Mouse (Mus musculus): ENCODE results near the gene Msi1. TPM values are rescaled to one million over a fixed set of nuclear protein-coding genes. Genes with fewer than 3 reads are reported as not detected.

The Msi1 gene
- 26.2 and 34.0 TPM in 2 replicates for polyA plus RNA-seq (2014; fragmentation: Nextera tagmentation; extraction: Ambion mirVana)

GRCm38 (mm10) chr5:115429359-115430186 lies at the start of gene Msi1:
Gene Msi1, plus strand, starts transcription at chr5:115429599.
- peaks cover 24% of the 10 kb centered on the region; the same call in 1 of the 2 replicates for H3K4me1 ChIP-seq (ENCODE audit: control insufficient read depth, insufficient read depth, low read length)

GRCm38 (mm10) chr5:115391935-115392334 lies 37.5 kb upstream of the Msi1 start:
- no peak overlapping the region; the same call in 1 of the 2 replicates for H3K27ac ChIP-seq (ENCODE audit: low read depth, low read length)
- H3K27me3 ChIP-seq (ENCODE audit: control insufficient read depth, insufficient read depth, low read length): no peaks in the 10 kb centered on the region
- peaks cover 11% of the 10 kb centered on the region for H3K4me1 ChIP-seq (ENCODE audit: control insufficient read depth, insufficient read depth, low read length)
- WGBS: 17% methylated on average over 9 of the region's 9 CpGs
- ATAC-seq (ENCODE audit: low FRiP score, low TSS enrichment): no peak
- no peak overlapping the region for H3K9ac ChIP-seq (ENCODE audit: low read depth, low read length)
- no peak overlapping the region for H3K4me3 ChIP-seq (ENCODE audit: low read length)
- no peaks in the 10 kb centered on the region for H3K9me3 ChIP-seq (ENCODE audit: control insufficient read depth, low read length)
- H3K4me2 ChIP-seq (replicated peaks; ENCODE audit: low read depth, low read length): no peak overlapping the region
- H3K36me3 ChIP-seq (ENCODE audit: control insufficient read depth, insufficient read depth, low read length): no peaks in the 10 kb centered on the region

More at GRCm38 (mm10) chr5:115429359-115430186, at the start of gene Msi1:
- under 1% methylated on average over 61 of the region's 117 CpGs for WGBS
- peak within 1 kb of the TSS; percentile 89 for H3K27ac ChIP-seq (ENCODE audit: low read depth, low read length)
- peaks cover 17% of the 10 kb centered on the region for H3K36me3 ChIP-seq (ENCODE audit: control insufficient read depth, insufficient read depth, low read length)
- H3K9me3 ChIP-seq (ENCODE audit: control insufficient read depth, low read length): no peaks in the 10 kb centered on the region
- peak within 1 kb of the TSS; percentile 85 for H3K4me2 ChIP-seq (replicated peaks; ENCODE audit: low read depth, low read length)
- peak within 1 kb of the TSS; percentile 96 for H3K4me3 ChIP-seq (ENCODE audit: low read length)
- H3K27me3 ChIP-seq (ENCODE audit: control insufficient read depth, insufficient read depth, low read length): peaks cover 5% of the 10 kb centered on the region; the same call in 1 of the 2 replicates
- H3K9ac ChIP-seq (ENCODE audit: low read depth, low read length): peak within 1 kb of the TSS; percentile 99
- ATAC-seq (ENCODE audit: low FRiP score, low TSS enrichment): peak; percentile 82

GRCm38 (mm10) chr5:115392969-115393368 lies 36.4 kb upstream of the Msi1 start:
- no peak overlapping the region for H3K4me3 ChIP-seq (ENCODE audit: low read length)
- no peak overlapping the region for H3K4me2 ChIP-seq (replicated peaks; ENCODE audit: low read depth, low read length)
- no peaks in the 10 kb centered on the region for H3K9me3 ChIP-seq (ENCODE audit: control insufficient read depth, low read length)
- peaks cover 13% of the 10 kb centered on the region for H3K4me1 ChIP-seq (ENCODE audit: control insufficient read depth, insufficient read depth, low read length)
- H3K27me3 ChIP-seq (ENCODE audit: control insufficient read depth, insufficient read depth, low read length): no peaks in the 10 kb centered on the region
- WGBS: 87% methylated on average over 1 of the region's 1 CpGs
- H3K27ac ChIP-seq (ENCODE audit: low read depth, low read length): no peak overlapping the region
- H3K9ac ChIP-seq (ENCODE audit: low read depth, low read length): no peak overlapping the region
- ATAC-seq (ENCODE audit: low FRiP score, low TSS enrichment): no peak
- H3K36me3 ChIP-seq (ENCODE audit: control insufficient read depth, insufficient read depth, low read length): no peaks in the 10 kb centered on the region

- Histone ChIP-seq H3K4me2 (replicated peaks; ENCODE audit: low read depth, low read length) (peak overlapping the region; percentile 15; the same call in 1 of the 2 replicates), H3K36me3 (ENCODE audit: control insufficient read depth, insufficient read depth, low read length) (no peaks in the 10 kb centered on the region), H3K9me3 (ENCODE audit: control insufficient read depth, low read length) (no peaks in the 10 kb centered on the region), H3K27ac (ENCODE audit: low read depth, low read length) (peak overlapping the region; percentile 59), H3K4me3 (ENCODE audit: low read length) (no peak overlapping the region), H3K27me3 (ENCODE audit: control insufficient read depth, insufficient read depth, low read length) (no peaks in the 10 kb centered on the region), H3K9ac (ENCODE audit: low read depth, low read length) (peak overlapping the region; percentile 18; the same call in 1 of the 2 replicates), H3K4me1 (ENCODE audit: control insufficient read depth, insufficient read depth, low read length) (peaks cover 21% of the 10 kb centered on the region)
- ATAC-seq (ENCODE audit: low FRiP score, low TSS enrichment): peak; percentile 92
- WGBS: 2% methylated on average over 8 of the region's 8 CpGs
Observed at GRCm38 (mm10) chr5:115394223-115394622, 35.2 kb upstream of the Msi1 start.

GRCm38 (mm10) chr5:115394836-115395235 lies 34.6 kb upstream of the Msi1 start:
- no peak for ATAC-seq (ENCODE audit: low FRiP score, low TSS enrichment)
- no peak overlapping the region for H3K4me3 ChIP-seq (ENCODE audit: low read length)
- no peaks in the 10 kb centered on the region for H3K27me3 ChIP-seq (ENCODE audit: control insufficient read depth, insufficient read depth, low read length)
- peaks cover 21% of the 10 kb centered on the region for H3K4me1 ChIP-seq (ENCODE audit: control insufficient read depth, insufficient read depth, low read length)
- H3K4me2 ChIP-seq (replicated peaks; ENCODE audit: low read depth, low read length): peak overlapping the region; percentile 15; the same call in 1 of the 2 replicates
- H3K9me3 ChIP-seq (ENCODE audit: control insufficient read depth, low read length): no peaks in the 10 kb centered on the region
- no peaks in the 10 kb centered on the region for H3K36me3 ChIP-seq (ENCODE audit: control insufficient read depth, insufficient read depth, low read length)
- WGBS: 10% methylated on average over 10 of the region's 10 CpGs
- peak overlapping the region; percentile 59; the same call in 1 of the 2 replicates for H3K27ac ChIP-seq (ENCODE audit: low read depth, low read length)
- H3K9ac ChIP-seq (ENCODE audit: low read depth, low read length): no peak overlapping the region

- no peak overlapping the region for H3K27ac ChIP-seq (ENCODE audit: low read depth, low read length)
- H3K9ac ChIP-seq (ENCODE audit: low read depth, low read length): no peak overlapping the region
- peaks cover 21% of the 10 kb centered on the region for H3K4me1 ChIP-seq (ENCODE audit: control insufficient read depth, insufficient read depth, low read length)
- H3K36me3 ChIP-seq (ENCODE audit: control insufficient read depth, insufficient read depth, low read length): no peaks in the 10 kb centered on the region
- 39% methylated on average over 11 of the region's 11 CpGs for WGBS
- no peaks in the 10 kb centered on the region for H3K9me3 ChIP-seq (ENCODE audit: control insufficient read depth, low read length)
- H3K4me3 ChIP-seq (ENCODE audit: low read length): no peak overlapping the region
- no peaks in the 10 kb centered on the region for H3K27me3 ChIP-seq (ENCODE audit: control insufficient read depth, insufficient read depth, low read length)
- no peak overlapping the region for H3K4me2 ChIP-seq (replicated peaks; ENCODE audit: low read depth, low read length)
- no peak for ATAC-seq (ENCODE audit: low FRiP score, low TSS enrichment)
Observed at GRCm38 (mm10) chr5:115396654-115397053, 32.7 kb upstream of the Msi1 start.

- Histone ChIP-seq H3K4me3 (ENCODE audit: low read length) (peak overlapping the region; percentile 36), H3K27ac (ENCODE audit: low read depth, low read length) (no peak overlapping the region), H3K27me3 (ENCODE audit: control insufficient read depth, insufficient read depth, low read length) (no peaks in the 10 kb centered on the region), H3K9ac (ENCODE audit: low read depth, low read length) (peak overlapping the region; percentile 69), H3K9me3 (ENCODE audit: control insufficient read depth, low read length) (no peaks in the 10 kb centered on the region), H3K36me3 (ENCODE audit: control insufficient read depth, insufficient read depth, low read length) (no peaks in the 10 kb centered on the region), H3K4me1 (ENCODE audit: control insufficient read depth, insufficient read depth, low read length) (peaks cover 18% of the 10 kb centered on the region), H3K4me2 (replicated peaks; ENCODE audit: low read depth, low read length) (peak overlapping the region; percentile 73)
- WGBS: 3% methylated on average over 48 of the region's 48 CpGs
- ATAC-seq (ENCODE audit: low FRiP score, low TSS enrichment): no peak
Observed at GRCm38 (mm10) chr5:115397839-115398780, 31.3 kb upstream of the Msi1 start.

- WGBS: 97% methylated on average over 8 of the region's 8 CpGs
- no peak for ATAC-seq (ENCODE audit: low FRiP score, low TSS enrichment)
Observed at GRCm38 (mm10) chr5:115402063-115402462, 27.3 kb upstream of the Msi1 start.

More at GRCm38 (mm10) chr5:115402063-115402462, 27.3 kb upstream of the Msi1 start:
- Histone ChIP-seq H3K27ac (ENCODE audit: low read depth, low read length) (no peak overlapping the region), H3K9ac (ENCODE audit: low read depth, low read length) (no peak overlapping the region), H3K4me1 (ENCODE audit: control insufficient read depth, insufficient read depth, low read length) (peaks cover 21% of the 10 kb centered on the region), H3K9me3 (ENCODE audit: control insufficient read depth, low read length) (no peaks in the 10 kb centered on the region), H3K4me2 (replicated peaks; ENCODE audit: low read depth, low read length) (no peak overlapping the region), H3K4me3 (ENCODE audit: low read length) (no peak overlapping the region), H3K27me3 (ENCODE audit: control insufficient read depth, insufficient read depth, low read length) (no peaks in the 10 kb centered on the region), H3K36me3 (ENCODE audit: control insufficient read depth, insufficient read depth, low read length) (no peaks in the 10 kb centered on the region)
